16 mouse cellular contexts compared by ENCODE assay signal in genomic region chr14:34566530-34566929, GRCm38 (mm10). TPM values are rescaled to one million over a fixed set of nuclear protein-coding genes. Genes with fewer than 3 reads are reported as not detected.
"Had no signal": no experiment of that assay in that cellular context is flagged by ENCODE, and none has a peak within 500 bp of the region (broad histone marks: within the 10 kb centered on the region; RNA-seq: fewer than 3 reads in every experiment).

No protein-coding gene starts in this region.

- H3K27me3 ChIP-seq: stomach, embryonic 15.5 days had no signal

- H3K27ac ChIP-seq: left cerebral cortex, adult 2 months; liver, embryonic 14.5 days; midbrain, embryonic 13.5 days had no signal

- H3K36me3 ChIP-seq: midbrain, embryonic 13.5 days; stomach, embryonic 15.5 days had no signal

- DNase-seq: right cerebral cortex, postnatal 14 days; thymus, postnatal 36 days had no signal

- H3K4me1 ChIP-seq: midbrain, embryonic 13.5 days had no signal

- ATAC-seq: midbrain, embryonic 13.5 days had no signal

- H3K9ac ChIP-seq: liver, embryonic 14.5 days; midbrain, embryonic 13.5 days; stomach, embryonic 15.5 days had no signal

- H3K4me2 ChIP-seq: midbrain, embryonic 13.5 days; stomach, embryonic 15.5 days had no signal

- H3K4me3 ChIP-seq: left cerebral cortex, adult 2 months; midbrain, embryonic 13.5 days; stomach, embryonic 15.5 days had no signal

- H3K9me3 ChIP-seq: midbrain, embryonic 13.5 days; stomach, embryonic 15.5 days had no signal

RNA-seq across cellular contexts. Expression of gene Ldb3, which starts 22.0 kb away (rescaled TPM):
- total RNA-seq: megakaryocyte-erythroid progenitor cell, adult 5-6 weeks had no signal

RNA-seq across cellular contexts. Expression of gene Opn4, which starts 33.4 kb away (rescaled TPM):
- total RNA-seq: layer of hippocampus, postnatal 25 days; left cerebral cortex, adult 2 months; left cerebral cortex, postnatal 14 days; liver, adult 2 months; megakaryocyte-erythroid progenitor cell, adult 5-6 weeks; midbrain, postnatal 0 days had no signal
- polyA plus RNA-seq: limb, embryonic 11.5 days; liver, adult 2 months; liver, embryonic 14.5 days; neural tube, embryonic 14.5 days; spleen, adult 2 months; stomach, embryonic 15.5 days; thymus, postnatal 0 days had no signal

RNA-seq across cellular contexts. Expression of gene 9230112D13Rik, which starts 43.9 kb away (rescaled TPM):
- total RNA-seq: layer of hippocampus, postnatal 25 days; left cerebral cortex, adult 2 months; left cerebral cortex, postnatal 14 days; liver, adult 2 months; megakaryocyte-erythroid progenitor cell, adult 5-6 weeks; midbrain, postnatal 0 days had no signal
- polyA plus RNA-seq: limb, embryonic 11.5 days; liver, adult 2 months; liver, embryonic 14.5 days; lung, embryonic 16.5 days; midbrain, embryonic 13.5 days; midbrain, postnatal 0 days; neural tube, embryonic 14.5 days; spleen, adult 2 months; stomach, embryonic 15.5 days; thymus, postnatal 0 days had no signal
